Mouse (Mus musculus): Measurements from ENCODE around the gene Chad. TPM values are rescaled to one million over a fixed set of nuclear protein-coding genes. Genes with fewer than 3 reads are reported as not detected.

Chad gene
- 0.40 and 0.44 TPM in 2 replicates for total RNA-seq (2017)

DNA sequence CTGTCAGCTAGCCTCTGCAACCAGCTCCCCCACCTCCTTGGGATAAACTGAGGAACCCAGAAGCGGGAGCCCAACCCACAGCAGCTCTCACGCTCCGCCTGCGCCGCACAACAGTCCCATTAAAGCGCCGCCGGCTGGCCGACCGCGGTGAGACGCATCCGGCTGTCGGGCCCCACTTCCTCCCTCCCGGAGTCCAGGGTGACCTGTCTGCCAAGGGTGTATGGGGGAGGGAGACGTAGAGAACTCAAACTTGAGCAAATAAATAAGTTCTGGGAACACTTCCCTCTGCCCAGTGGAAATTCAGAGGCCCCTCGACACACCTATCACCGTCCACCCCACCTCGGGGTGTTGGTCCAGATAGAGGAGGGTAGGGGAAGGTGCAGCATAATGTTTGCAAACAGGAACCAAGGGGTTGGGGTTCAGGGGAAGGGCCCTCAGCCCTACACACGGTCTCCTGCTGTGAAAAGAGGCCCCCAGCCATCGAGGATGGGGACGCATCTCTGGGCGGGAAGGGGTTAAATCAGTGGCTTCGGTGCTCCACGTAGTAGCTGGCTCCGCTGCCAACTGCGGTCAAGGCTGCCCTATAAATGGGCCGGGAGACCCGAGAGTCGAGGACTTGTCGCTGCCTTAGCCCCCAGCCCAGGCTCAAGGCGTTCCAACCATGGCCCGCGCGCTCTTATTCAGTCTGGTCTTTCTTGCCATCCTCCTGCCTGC is at the start of gene Chad:
Gene Chad (plus strand): TSS at position 611 of the 714 bp plus-strand sequence.
- ATAC-seq (replicated peaks in 1 of 2; ENCODE audit: insufficient read depth in 1 of 2, low FRiP score in 2 of 2, low TSS enrichment in 1 of 2, low read depth in 1 of 2, poor library complexity in 2 of 2, severe bottlenecking in 2 of 2) = peak; percentile 74 to 79

DNA sequence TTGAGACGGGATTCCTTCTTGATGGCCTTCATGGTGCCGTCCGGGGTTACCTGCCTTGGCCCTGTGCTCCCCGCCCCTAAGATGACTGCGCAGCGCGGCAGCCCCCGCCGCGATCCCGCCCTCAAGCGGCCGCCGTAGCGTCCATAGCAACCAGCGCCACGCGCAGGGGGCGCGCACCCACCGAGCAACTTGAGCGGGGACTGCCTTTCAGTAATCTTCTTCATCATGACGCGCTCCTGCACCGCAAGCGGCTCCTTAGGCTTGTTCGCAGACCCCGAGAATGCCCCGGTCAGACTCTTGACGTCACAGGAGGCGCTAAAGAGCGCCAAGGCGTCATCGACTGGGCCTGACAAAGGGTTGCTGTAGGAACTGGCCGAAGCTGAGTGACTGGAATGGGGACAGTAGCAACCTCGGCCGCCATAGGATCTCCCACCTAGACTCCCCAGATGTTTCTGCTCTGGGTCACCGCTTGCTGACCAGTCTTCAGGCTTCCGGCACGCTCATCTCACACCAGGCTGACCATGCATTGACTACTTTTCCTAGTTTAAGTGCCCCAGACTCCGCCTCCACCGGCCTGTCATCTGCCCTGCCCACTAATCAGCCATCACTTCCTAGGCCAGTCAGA is 43.5 kb upstream of the Chad start, which contains the start of gene Mycbpap:
Gene Mycbpap (minus strand): TSS at position 524 of the 625 bp plus-strand sequence.
- ATAC-seq (replicated peaks in 1 of 2; ENCODE audit: insufficient read depth in 1 of 2, low FRiP score in 2 of 2, low TSS enrichment in 1 of 2, low read depth in 1 of 2, poor library complexity in 2 of 2, severe bottlenecking in 2 of 2) = peak; percentile 63 to 90

DNA sequence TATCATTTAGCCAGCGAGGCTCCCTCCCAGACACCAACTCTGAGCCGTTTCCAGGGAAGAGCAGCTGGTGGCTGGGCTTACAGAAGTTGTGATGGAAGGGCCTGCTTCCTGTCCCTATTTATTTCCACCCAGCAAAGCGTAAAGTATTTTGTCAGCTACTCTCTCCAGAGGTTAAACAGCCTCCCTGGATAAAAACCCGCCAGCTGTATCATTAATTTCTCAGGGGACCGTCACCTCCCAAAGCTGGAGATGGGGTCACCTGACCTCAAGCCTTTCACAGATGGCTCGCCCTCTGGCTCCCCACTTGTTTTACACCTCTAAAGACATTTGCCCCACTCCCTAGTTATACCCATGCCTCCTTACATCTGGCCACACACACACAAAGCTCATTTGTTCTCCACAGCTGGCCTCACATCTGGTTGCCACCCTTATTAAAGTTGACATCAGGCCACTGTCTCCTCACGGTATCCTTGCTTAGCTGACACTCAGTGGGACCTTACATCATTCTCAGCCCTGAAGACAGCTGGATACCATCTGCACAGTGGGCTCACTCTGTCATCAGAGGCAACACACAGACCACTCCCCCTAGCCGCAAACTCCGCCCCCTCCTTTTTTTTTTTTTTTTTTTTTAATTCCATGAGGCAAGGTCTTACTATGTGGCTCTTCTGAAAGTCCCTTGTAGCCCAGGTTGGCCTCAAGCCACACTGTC is 38.5 kb upstream of the Chad start:
- ATAC-seq (replicated peaks in 1 of 2; ENCODE audit: insufficient read depth in 1 of 2, low FRiP score in 2 of 2, low TSS enrichment in 1 of 2, low read depth in 1 of 2, poor library complexity in 2 of 2, severe bottlenecking in 2 of 2) = no peak

DNA sequence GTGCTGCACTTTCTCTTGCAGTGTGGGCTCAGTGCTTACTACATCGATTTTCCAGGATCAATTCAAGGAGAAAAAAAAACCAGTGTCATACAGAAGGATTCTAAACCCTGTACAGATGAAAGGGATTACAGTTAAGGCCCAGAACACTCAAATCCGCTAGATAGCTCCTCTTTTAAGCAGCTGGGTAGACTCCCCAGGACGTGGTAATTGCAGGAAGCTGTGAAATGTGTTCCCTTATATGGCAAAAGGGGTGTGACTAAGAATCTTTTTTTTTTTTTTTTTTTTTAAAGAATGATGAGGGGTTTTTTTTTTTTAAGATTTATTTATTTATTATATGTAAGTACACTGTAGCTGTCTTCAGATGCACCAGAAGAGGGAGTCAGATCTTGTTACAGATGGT is 36.0 kb upstream of the Chad start:
- no peak for ATAC-seq (replicated peaks in 1 of 2; ENCODE audit: insufficient read depth in 1 of 2, low FRiP score in 2 of 2, low TSS enrichment in 1 of 2, low read depth in 1 of 2, poor library complexity in 2 of 2, severe bottlenecking in 2 of 2)

DNA sequence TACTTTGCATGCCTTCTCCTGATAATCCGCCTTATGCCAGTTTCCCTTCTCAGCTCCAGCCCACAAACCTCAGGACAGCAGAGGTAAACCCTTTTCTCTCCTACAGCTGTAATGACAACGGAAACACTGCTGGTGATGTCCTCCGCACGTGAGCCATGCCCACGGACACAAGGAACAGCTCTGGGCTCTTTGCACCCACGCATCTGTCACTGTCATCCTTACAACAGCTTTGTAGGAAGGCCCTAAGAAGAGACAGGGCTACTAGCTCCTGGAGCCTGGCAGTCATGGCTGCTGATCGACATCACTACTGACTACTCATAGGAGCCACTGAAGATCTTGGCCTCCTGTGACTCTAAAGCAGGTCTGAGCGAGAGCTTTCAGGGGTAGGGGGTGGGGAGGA is 31.7 kb upstream of the Chad start:
- ATAC-seq (replicated peaks in 1 of 2; ENCODE audit: insufficient read depth in 1 of 2, low FRiP score in 2 of 2, low TSS enrichment in 1 of 2, low read depth in 1 of 2, poor library complexity in 2 of 2, severe bottlenecking in 2 of 2) = no peak

DNA sequence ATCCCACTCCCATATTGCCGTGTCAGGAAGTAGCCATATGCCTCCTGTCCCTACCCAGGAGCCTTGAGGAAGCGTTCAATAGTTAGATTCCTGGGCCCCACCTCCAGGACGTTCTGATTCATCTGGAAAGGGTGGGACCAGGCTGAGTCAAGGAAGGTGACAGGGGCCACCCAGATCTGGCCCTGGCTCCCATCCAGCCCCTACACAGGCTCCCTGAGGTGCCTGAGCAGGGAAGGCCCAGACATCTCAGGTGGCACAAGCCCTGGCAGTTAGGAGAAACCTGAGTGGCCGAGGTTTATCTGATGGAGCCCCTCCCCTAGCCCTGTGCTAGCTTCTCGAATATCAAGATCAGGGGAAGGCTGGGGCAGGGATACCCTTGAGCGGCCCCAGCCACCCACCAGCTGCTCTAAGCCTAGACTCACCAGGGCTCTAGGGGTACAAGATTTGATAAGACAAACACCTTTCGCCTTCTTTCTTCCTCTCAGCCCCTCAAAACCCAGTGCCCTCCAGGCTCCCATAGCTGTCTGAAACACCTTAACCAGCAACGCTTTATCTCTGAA is 26.0 kb upstream of the Chad start:
- ATAC-seq (replicated peaks in 1 of 2; ENCODE audit: insufficient read depth in 1 of 2, low FRiP score in 2 of 2, low TSS enrichment in 1 of 2, low read depth in 1 of 2, poor library complexity in 2 of 2, severe bottlenecking in 2 of 2) = no peak

DNA sequence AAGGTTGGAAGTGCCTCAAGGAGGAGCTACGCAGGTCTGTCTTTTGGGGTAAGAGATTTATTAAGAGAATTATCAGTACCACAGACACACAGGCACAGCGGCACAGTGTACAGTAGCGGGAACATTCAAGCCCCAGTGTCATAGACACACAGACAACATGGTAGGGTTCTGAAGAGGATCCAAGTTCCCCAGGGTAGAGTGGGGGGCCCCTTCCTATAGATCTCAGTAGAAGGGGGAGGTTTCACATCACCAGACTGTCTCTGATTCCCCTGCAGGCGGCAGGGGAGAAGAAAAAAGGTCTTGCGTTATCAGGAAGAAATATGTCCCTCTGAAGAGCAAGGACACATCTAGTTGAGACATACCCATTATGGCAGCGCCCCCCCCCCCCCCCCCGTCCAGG is 25.1 kb upstream of the Chad start:
- ATAC-seq (replicated peaks in 1 of 2; ENCODE audit: insufficient read depth in 1 of 2, low FRiP score in 2 of 2, low TSS enrichment in 1 of 2, low read depth in 1 of 2, poor library complexity in 2 of 2, severe bottlenecking in 2 of 2) = no peak

DNA sequence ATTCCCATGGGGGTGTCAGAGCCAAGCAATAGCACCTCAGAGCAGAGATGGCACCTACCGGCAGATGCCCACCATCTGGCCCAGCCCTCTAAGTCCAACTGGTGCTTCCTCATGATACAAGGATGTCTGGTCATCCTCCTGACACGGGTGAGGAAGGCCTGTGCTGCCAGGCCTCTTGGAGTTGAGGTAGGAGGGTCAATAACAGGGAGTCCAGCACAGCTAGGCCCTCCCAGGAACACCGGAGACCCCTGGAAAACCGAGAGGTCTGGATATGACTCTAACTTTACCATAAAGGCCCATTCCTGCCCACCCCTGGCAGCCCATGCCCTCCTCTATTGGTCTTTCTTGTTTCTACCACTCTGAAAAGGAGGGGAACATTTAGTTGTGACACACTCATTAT is 22.4 kb upstream of the Chad start:
- no peak for ATAC-seq (replicated peaks in 1 of 2; ENCODE audit: insufficient read depth in 1 of 2, low FRiP score in 2 of 2, low TSS enrichment in 1 of 2, low read depth in 1 of 2, poor library complexity in 2 of 2, severe bottlenecking in 2 of 2)

DNA sequence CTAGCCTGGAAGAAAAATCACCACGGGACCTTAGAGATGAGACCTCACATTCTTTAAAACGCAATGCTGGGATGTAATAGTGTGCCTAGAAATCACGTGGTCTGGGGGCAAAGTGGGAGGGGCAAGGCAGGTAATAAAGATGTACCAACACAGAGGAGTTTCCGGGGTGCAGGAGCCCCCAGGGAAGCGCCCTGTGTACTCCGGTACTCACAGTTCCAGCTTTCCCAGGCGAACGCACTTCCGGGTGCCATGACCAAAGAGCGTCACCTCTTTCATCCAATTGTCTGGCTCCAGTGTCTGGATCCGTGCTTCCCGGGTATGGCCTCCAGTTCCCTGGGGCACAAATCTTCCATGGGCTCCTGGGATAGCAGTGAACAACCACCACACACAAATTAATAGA is 21.5 kb upstream of the Chad start:
- no peak for ATAC-seq (replicated peaks in 1 of 2; ENCODE audit: insufficient read depth in 1 of 2, low FRiP score in 2 of 2, low TSS enrichment in 1 of 2, low read depth in 1 of 2, poor library complexity in 2 of 2, severe bottlenecking in 2 of 2)

DNA sequence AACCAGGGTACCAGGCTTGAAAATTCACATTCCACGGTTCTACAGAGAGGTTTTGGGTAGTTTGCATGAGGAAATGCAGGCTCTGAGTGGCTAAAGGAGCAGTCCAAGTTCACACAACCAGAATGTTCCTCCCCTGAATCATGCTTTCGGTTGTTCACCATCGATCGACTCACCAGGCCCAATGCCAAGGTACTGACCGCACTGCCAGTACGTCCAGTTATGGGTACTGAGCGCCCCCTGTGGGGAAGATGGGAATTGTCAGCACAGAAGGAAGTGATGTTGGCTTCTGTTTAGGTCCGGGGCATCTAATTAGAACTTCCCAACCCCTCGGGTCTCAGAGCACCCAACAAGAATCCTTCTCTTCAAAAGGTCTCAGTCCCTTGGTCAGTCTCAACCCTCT is 20.9 kb upstream of the Chad start:
- peak; percentile 69 to 74 for ATAC-seq (replicated peaks in 1 of 2; ENCODE audit: insufficient read depth in 1 of 2, low FRiP score in 2 of 2, low TSS enrichment in 1 of 2, low read depth in 1 of 2, poor library complexity in 2 of 2, severe bottlenecking in 2 of 2)

DNA sequence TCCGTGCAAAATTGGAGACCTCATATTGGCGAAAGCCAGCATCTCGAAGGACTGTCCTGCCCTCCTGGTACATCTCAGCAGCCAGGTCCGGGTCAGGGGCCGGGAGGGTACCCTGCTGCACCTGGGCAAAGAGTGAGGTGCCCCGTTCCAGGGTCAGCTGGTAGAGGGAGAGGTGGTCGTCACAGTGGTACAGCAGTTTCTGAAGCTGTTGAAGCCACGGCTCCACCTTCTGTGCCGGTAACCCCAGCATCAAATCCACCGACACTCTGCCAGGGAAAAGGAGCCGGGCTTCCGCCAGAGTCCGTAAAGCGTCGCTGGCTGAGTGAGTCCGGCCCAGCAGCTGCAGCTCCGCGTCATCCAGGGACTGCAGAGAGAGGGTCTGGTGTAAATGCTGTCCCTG is 20.4 kb upstream of the Chad start:
- no peak for ATAC-seq (replicated peaks in 1 of 2; ENCODE audit: insufficient read depth in 1 of 2, low FRiP score in 2 of 2, low TSS enrichment in 1 of 2, low read depth in 1 of 2, poor library complexity in 2 of 2, severe bottlenecking in 2 of 2)

DNA sequence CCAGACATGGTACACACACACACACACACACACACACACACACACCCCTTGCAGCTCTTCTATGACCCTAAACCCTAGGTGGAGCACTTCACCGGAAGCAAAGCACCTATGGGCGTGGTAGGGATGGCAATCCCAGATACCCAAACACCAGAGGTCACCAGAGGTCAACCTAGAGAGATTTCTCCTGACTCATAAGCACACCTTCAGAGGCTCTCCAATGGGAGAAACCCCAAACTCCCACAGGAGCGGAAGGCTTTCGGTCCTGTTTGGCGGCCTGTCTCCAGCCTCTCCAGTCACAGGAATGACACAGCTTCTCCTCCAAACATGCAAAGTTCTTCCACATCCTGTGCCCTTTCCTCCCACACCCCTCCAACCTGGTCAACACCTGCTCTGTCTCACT is 18.5 kb upstream of the Chad start:
- ATAC-seq (replicated peaks in 1 of 2; ENCODE audit: insufficient read depth in 1 of 2, low FRiP score in 2 of 2, low TSS enrichment in 1 of 2, low read depth in 1 of 2, poor library complexity in 2 of 2, severe bottlenecking in 2 of 2) = no peak

DNA sequence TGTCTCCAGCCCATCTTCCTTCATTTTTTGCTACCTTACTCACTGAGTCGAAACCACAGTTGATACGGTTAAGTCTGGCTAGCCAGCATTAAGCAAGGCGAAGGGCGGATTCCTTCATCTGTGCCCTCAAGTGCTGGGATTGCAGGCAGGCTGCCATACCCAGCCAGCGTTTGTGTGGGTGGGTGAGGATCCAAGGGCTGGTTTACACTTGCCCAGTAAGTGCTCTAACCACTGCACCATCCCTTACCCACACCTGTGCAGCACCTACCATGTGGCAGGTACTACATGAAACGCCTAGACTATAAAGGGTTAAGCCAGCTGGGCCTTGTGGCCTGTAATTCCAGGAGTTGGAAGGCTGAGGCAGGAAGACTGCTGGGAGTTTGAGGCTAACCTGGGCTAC is 17.6 kb upstream of the Chad start:
- ATAC-seq (replicated peaks in 1 of 2; ENCODE audit: insufficient read depth in 1 of 2, low FRiP score in 2 of 2, low TSS enrichment in 1 of 2, low read depth in 1 of 2, poor library complexity in 2 of 2, severe bottlenecking in 2 of 2) = no peak

DNA sequence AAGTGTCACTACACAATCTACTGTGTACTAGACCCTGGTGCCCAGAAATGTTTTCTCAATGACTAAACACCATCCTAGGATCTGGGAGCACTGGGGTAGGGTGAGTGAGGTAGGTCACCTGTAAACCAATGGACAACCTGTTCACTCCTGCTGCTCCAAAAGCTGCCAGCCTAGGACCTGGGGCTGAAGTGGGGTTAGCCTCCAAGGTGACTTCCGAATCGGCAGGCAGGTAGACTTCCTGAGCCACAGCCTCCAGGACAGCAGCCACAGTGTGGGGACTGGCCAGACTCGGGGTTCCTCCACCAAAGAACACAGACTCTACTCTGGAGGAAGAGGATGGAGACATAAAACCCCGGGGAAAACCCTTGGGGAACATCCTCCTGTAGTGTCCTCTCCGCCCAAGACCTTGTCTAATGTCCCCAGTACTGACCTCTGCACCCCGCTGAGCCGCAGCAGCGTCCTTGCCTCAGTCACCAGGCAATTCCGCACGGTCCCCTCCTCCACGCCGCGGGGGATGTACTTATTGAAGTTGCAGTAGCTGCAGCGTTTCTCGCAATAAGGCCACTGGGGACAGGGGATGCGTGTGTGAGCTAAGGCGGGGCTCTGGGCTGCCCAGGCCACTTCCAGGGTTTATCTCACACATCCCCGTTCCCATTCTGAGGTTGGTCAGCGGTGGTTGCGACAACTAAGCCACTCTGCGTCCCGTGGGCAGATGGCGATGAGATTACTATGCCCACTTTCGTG is 16.6 kb upstream of the Chad start:
- 0 out of 4 replicates have a peak, but pooled peaks of 1 of the 2 experiments have one; percentile 9 for ATAC-seq (replicated peaks in 1 of 2; ENCODE audit: insufficient read depth in 1 of 2, low FRiP score in 2 of 2, low TSS enrichment in 1 of 2, low read depth in 1 of 2, poor library complexity in 2 of 2, severe bottlenecking in 2 of 2)

DNA sequence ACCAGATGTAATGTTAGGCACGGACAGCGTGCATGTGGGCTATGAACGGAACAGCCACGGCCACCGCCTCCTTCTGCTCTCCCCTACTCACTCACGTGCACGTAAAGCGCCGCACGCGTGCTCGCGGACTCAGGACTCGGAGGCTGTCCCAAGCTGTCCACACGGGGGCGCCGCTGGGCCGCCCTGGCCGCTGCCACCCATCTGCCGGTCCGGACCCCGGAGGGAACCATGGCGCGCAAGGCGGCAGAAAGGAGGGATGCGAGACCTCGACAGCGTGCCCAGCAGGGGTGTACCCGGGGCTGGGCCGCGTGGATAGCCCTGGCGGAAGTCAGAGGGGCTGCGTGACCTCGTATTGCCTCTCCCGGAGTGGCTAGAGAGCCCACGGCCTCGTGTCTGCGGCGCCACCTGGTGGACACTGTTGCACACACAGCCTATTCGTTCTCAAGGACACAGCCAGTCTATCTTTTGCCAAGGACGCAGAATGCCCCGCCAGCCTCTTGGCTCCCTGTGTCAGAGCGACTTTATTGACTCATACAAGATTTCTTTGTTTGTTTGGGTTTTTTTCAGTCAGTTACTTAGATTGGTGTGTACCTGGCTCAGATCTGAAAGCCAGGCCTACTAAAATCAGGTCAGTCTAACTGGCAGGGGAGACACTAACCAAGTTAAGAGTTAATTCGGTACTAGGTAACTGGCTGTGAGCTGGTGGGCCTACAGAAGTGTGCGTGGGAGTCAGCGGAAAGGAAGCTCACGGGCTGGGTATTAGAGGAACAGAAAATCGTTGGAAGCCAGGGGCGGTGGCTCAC is 15.8 kb upstream of the Chad start, which contains the start of gene Rsad1:
Gene Rsad1 (minus strand): TSS at position 368 of the 803 bp plus-strand sequence.
- peak; percentile 80 to 85 for ATAC-seq (replicated peaks in 1 of 2; ENCODE audit: insufficient read depth in 1 of 2, low FRiP score in 2 of 2, low TSS enrichment in 1 of 2, low read depth in 1 of 2, poor library complexity in 2 of 2, severe bottlenecking in 2 of 2)

DNA sequence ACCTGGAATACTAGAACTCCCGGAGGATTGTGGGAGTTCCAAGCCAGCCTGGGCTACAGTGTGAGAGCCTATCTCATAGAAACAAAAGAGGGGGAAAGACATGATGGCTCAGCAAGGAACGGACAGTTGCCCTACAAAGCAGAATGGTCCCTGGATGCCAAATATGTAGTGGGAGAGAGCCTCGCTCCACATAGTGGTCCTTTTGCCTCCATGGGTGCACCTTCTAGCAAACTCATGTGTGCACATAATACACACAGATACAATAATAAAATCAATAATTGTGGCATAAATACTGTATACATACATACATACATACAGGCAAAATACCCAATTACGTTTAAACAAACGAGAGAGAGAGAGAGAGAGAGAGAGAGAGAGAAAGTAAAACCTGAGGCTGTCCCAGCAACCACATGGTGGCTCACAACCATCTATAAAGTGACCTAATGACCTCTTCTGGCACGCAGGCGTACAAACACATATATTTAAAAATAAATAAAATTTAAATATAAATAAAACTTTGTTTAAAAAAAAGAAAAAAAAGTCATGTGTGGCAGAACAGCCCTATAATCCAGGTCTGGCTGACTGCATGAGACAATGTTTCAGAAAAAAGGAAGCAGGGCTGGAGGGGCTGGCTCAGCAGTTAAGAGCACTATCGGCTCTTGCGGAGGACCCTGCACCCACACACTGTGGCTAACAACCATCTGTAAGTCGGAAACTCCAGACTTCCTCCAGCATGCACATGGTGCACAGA is 15.0 kb upstream of the Chad start:
- ATAC-seq (replicated peaks in 1 of 2; ENCODE audit: insufficient read depth in 1 of 2, low FRiP score in 2 of 2, low TSS enrichment in 1 of 2, low read depth in 1 of 2, poor library complexity in 2 of 2, severe bottlenecking in 2 of 2) = peak; percentile 76 to 77

Data from hematopoietic stem cell, adult 5-6 weeks (primary cell).